Mouse (Mus musculus): ENCODE data around the gene Mcl1.
"Not testable (repeated sequence)": the region's sequence is repeated elsewhere in the genome, so short reads cannot be mapped to it uniquely, and the experiment has no call there.

Gene Mcl1

DNA sequence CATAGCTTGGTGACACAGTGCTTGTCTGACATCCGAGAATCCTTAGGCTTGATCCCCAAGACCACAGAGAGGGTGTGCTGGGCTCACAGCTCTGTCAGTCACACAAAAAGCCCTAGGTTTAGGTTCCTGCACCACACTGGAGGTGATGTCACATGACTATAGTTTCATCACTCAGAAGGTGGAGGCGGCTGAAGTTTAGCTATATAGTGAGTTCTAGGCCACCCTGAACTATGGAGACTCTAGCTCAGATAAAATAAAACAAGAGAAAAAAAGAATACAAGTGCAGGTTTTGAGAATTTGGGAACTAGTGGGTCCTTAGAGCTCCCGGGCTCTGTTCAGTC is 7.6 kb upstream of the Mcl1 start:
- DNase-seq = no peak

DNA sequence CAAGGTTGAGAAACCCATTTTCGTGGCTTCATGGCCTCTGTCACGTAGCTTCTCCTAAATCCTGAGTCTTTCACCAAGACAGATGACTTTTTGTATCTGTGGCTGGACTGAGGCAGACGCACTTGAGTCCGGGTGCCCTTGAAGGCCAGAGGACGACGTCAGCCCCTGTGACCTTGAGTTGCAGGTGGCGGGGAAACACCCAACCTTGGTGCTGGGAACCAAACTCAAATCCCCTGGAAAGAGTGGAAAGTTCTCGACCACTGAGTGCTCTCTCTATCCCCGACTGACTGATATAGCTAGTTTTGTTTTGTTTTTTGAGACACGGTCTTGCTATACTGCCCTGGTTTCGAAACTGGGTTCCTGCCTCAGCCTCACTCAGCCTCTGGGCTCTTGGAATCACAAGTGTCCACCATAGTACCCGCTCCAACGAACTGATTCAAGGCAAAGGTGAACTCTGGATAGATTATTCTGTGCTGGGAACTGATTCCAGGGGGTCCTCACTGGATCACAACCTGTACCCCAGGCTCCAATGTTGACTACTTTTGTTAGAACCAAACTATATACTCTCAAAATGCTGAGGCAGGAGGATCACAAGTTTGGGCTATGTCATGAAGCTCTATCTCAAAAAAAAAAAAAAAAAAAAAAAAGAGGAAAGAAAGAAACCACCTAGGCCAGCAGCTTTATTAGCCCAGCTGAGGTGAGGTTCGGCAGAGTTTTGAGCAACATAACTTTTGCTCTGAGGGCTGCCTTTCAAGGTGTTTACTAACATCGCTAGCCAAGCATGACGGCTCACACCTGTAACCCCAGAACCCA is 7.0 kb upstream of the Mcl1 start:
- no peak for DNase-seq

- DNase-seq = no peak
These were observed 6.3 kb upstream of the Mcl1 start for GRCm38 (mm10) chr3:95652204-95652811.

- DNase-seq = no peak
These were observed 5.7 kb upstream of the Mcl1 start for GRCm38 (mm10) chr3:95652871-95653270.

DNA sequence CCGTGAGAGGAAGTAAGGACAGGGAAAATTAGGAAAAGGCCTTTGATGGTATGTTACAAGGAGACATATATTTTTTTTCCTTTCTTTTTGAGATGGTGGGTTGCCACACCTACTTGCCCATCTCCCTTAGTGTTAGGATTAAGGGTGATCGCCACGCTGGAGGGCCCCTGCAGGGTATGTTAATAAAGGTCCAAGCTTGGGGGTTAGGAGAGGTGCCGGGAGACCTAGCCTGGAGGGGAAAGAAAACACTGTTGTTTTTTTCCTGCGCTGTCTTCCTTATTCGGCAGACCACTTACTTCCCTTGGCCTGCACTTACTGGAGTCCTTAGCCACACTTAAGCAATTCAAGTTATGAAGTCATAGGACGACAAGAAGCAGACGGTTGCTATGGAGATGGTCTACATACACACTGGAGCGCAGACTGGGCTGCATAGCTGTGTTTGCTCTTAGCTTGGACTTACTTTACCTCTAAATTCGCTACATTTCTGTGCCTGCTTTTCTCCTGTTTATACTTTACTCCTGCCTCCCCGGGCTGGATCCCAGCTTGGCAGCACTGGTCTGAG is 5.0 kb upstream of the Mcl1 start:
- DNase-seq = no peak

GRCm38 (mm10) chr3:95654371-95654770 is 4.2 kb upstream of the Mcl1 start:
- DNase-seq = not testable (repeated sequence)

- DNase-seq = no peak
These were observed 3.2 kb upstream of the Mcl1 start for GRCm38 (mm10) chr3:95655437-95655836.

DNA sequence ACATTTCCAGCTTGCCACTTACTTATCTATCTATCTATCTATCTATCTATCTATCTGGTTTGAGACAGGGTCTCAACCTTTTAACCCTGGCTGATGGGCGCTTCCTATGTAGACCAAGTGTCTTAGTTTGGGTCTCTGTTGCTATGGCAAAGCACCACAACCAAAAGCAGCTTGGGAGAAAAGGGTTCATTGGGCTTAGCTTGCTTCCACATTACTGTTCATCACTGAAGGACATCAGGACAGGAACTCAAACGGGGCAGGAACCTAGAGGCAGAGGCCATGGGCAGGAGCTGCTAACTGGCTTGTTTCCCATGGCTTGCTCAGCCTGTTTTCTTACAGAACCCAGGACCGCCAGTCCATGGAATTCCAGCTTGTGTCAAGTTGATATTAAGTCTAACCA is 1.5 kb upstream of the Mcl1 start:
- DNase-seq = no peak

- no peak for DNase-seq
These were observed 877 bp upstream of the Mcl1 start for GRCm38 (mm10) chr3:95657711-95658110.

DNA sequence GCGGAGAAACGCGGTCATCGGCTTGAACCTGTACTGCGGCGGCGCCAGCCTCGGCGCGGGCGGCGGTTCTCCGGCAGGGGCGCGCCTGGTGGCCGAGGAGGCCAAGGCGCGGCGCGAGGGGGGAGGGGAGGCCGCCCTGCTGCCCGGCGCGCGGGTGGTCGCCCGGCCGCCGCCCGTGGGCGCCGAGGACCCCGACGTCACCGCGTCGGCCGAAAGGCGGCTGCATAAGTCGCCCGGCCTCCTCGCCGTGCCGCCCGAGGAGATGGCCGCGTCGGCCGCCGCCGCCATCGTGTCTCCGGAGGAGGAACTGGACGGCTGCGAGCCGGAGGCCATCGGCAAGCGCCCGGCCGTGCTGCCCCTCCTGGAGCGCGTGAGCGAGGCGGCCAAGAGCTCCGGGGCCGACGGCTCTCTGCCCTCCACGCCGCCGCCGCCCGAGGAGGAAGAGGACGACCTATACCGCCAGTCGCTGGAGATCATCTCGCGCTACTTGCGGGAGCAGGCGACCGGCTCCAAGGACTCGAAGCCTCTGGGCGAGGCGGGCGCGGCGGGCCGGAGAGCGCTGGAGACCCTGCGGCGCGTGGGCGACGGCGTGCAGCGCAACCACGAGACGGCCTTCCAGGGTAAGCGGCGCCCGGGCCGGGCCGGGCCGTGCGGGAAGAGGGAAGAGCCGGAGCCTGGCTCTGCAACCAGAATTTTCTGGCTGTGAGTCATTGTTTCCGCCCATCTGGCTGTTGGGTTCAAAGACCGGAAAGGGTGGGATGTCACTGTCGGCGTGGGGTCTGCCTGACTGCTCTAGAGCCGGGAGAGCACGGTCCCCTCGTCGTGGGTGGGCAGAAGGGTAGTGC is 502 bp downstream of the Mcl1 start:
- peak; percentile 54 for DNase-seq

- DNase-seq = no peak
These were observed 1.4 kb downstream of the Mcl1 start for GRCm38 (mm10) chr3:95659948-95660347.

GRCm38 (mm10) chr3:95660788-95661478 is 2.3 kb downstream of the Mcl1 start:
- no peak for DNase-seq

DNA sequence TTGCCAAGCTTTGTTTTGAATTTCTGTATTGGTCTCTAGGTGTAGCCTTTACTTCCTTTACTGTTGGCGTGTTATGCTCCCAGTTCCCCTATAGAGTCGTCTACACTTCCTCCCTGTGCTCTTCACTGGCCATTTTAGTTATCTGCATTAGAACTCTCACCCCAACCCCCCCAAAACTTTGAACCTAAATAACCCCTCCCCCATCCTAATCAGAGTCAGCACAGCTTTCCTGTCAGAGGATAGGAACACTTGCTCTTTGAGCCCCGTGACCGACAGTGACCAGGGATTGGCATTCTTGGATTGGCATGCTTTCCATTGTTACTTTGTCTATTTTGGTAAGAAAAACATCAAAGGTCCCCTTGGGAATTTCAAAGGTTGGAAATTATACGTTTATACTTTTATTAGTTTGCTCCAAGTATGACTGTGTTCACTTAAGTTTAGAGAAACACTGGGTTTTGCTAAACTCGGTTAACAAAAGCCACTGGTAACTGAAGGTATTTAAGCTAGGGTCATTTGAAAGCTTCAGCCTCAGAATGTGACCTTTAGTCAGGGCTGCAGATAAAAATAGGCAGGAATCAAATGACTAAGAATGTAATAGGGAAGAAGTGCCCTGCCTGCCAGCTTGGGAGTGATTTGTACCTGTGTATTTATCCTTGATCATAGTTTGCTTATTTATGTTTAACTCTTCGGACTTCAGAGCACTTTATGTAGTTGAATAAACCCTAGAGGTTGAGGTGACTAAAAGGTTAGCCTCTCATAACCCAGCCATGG is 3.5 kb downstream of the Mcl1 start:
- no peak for DNase-seq

DNA sequence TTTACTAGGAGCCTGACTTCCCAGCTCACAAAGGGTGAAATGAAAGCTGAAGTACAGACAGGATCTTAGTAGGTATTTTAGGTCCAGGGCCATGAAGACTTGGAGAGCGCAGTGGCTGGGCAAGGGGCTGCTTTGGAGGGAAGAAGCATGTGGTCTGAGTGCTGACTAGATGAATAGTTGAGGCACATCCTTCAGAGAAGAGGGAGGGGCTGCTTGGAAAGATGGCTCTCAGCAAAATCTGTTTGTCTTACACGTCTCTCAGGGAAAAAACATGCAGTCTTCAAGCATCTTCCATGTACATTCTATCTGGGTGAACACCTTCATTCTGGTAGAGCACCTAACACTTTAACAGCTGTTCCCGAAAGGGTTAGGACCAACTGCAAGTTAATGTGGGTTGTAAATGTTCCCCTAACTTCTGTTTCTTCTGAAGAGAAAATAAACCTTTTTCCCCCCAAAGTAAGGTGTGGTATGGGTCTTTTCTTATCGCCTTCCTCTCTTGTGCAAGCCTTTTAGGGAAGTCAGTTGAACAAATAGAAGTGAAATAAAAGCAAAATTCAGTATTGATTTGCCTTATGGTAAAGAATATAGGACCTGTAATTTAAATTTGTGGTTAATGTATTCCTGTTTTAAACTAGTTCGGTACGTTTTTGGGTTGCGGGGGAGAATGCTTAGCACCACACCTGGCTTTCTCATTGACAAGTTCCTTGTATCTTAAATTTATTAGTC is 4.3 kb downstream of the Mcl1 start:
- no peak for DNase-seq

GRCm38 (mm10) chr3:95663486-95663885 is 4.9 kb downstream of the Mcl1 start:
- no peak for DNase-seq

DNA sequence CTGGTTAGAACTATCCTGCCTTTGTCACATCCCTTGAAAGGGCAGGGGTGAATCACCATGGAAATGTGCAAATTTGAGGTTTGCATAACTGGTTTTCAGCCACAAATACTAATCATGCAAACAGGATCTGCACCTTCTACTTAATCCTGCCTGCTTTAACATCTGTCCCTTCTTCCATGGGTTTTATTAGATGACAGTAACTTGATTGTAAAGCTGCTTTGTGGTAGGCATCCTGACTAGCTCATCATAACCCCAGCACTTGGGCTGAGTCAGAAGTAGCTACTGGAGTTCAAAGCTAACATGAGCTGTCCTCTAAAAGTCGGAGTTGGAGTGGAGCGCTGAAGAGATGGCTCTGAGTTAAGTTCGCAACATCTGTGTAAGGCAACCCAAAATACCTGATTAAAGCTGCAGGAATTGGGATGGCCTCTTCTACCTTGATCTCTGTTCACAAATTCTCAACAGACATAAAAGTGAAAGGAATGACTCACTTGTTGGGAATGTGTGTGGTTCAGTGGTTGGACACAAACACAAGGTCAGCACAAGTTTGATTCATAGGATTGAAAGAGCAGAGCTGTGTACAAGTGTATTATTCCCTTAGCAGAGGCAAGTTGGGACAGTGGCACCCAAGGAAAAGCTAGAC is 5.5 kb downstream of the Mcl1 start:
- no peak for DNase-seq

GRCm38 (mm10) chr3:95664940-95665352 is 6.4 kb downstream of the Mcl1 start:
- DNase-seq = no peak

DNA sequence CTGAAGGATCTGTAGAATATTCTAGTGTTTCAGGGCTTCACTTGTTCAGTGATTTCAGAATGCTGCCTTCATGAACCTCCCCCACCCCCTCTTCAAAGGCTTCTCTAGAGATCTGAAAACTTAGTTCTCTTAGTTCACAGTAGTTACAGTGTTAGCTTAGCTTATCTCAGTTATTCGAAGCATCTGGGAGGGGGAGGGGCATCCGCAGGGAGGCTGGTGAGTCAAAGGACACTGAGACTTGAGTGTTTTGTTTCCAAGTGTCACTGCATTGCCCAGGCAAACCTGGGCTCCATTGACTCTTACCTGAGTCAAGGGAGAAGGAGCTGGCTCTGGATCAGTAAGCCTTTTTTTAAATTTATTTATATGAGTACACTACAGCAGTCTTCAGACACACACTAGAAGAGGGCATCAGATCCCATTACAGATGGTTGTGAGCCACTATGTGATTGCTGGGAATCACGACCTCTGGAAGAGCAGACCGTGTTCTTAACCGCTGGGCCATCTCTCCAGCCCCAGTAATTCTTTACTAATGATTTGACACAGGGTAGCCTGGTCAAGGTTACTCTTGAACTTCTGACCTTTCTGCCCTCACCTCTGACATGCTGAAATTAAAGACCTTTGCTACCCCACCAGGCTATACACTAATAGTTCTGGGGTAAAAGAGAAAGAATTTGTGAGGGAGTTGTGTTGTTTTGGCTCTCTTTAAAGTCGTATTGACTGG is 7.7 kb downstream of the Mcl1 start:
- DNase-seq = no peak

DNA sequence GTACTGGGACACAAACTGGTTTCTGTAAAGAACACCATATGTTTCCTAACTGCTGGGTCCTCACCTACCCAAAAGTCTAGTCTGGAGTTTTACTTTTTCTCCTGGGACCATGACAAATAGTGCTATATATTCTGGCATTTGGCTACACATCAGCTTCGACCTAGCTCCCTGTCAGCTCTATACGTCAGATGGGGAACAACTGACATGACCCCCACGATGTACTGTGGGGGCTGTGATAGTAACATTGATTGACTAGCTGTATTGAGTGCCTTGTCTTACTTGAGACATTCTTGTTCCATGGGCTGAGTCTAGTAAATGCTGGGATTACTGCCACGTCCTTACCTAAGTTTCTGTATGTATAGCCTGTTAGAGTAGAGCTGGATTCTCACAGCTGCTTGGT is 8.9 kb downstream of the Mcl1 start:
- no peak for DNase-seq

DNA sequence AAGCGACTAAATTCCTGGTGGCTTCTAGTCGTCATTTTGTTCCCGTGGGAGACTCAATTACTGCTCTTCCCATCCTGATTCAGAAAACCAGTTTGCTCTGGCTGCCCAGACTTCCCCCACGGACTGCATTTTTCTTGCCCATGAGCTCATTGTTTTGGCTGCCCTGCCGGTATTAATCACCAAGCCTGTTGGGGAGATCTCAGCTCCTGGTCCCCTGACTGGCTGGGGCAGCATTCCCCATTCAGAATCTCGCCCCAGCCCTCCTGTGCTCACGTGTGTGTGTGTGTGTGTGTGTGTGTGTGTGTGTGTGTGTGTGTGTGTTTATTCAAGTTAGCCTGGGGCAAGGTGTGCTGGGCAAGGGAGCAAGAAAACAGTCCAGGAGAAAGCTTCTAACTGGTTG is 9.4 kb downstream of the Mcl1 start:
- no peak for DNase-seq
